Comparison of ENCODE assay signal across 26 mouse cellular contexts in genomic region chr13:34057252-34057651, GRCm38 (mm10).
"Had no signal": no experiment of that assay in that cellular context is flagged by ENCODE, and none has a peak within 500 bp of the region (broad histone marks: within the 10 kb centered on the region; RNA-seq: fewer than 3 reads in every experiment).

No protein-coding gene starts in this region.

- DNase-seq: gastrocnemius, adult 2 months; gastrocnemius, postnatal 10 days; gastrocnemius, postnatal 25 days; heart, adult 2 months; heart, postnatal 4 days; kidney, adult 18-20 months; kidney, adult 8-10 months; kidney, postnatal 10 days; kidney, postnatal 4 days; liver; liver, embryonic 13.5 days had no signal

- H3K36me3 ChIP-seq: intestine, embryonic 15.5 days had no signal

- H3K4me3 ChIP-seq: gastrocnemius, adult 2 months; heart, adult 2 months; heart, embryonic 13.5 days; heart, embryonic 15.5 days; hindbrain, embryonic 10.5 days; hindbrain, embryonic 12.5 days; intestine, embryonic 15.5 days; layer of hippocampus, adult 2 months; left cerebral cortex, adult 2 months; limb, embryonic 13.5 days; liver, embryonic 13.5 days; liver, embryonic 15.5 days had no signal

- H3K9me3 ChIP-seq: heart, embryonic 13.5 days; heart, embryonic 15.5 days; hindbrain, embryonic 10.5 days; intestine, embryonic 15.5 days; limb, embryonic 13.5 days; liver, embryonic 13.5 days had no signal

- H3K4me1 ChIP-seq: heart, embryonic 15.5 days; hindbrain, embryonic 12.5 days; limb, embryonic 13.5 days had no signal

- H3K9ac ChIP-seq: heart, embryonic 13.5 days; heart, embryonic 15.5 days; hindbrain, embryonic 12.5 days; hindbrain, embryonic 14.5 days; intestine, embryonic 15.5 days; limb, embryonic 13.5 days; liver, embryonic 13.5 days; liver, embryonic 15.5 days had no signal

- H3K4me2 ChIP-seq: heart, embryonic 11.5 days; heart, embryonic 13.5 days; heart, embryonic 15.5 days; hindbrain, embryonic 12.5 days; hindbrain, embryonic 14.5 days; intestine, embryonic 15.5 days; limb, embryonic 13.5 days; liver, embryonic 11.5 days; liver, embryonic 13.5 days; liver, embryonic 15.5 days had no signal

- ATAC-seq: hindbrain, embryonic 16.5 days; inflammation-experienced regulatory T-cells, adult 6 months; intestine, embryonic 15.5 days; intestine, postnatal 0 days had no signal

- H3K27ac ChIP-seq: gastrocnemius, adult 2 months; heart, adult 2 months; heart, embryonic 13.5 days; heart, embryonic 15.5 days; hindbrain, embryonic 10.5 days; hindbrain, embryonic 12.5 days; hindbrain, embryonic 14.5 days; intestine, embryonic 15.5 days; layer of hippocampus, adult 2 months; left cerebral cortex, adult 2 months; limb, embryonic 13.5 days; liver, embryonic 13.5 days; liver, embryonic 15.5 days had no signal

- H3K27me3 ChIP-seq: heart, embryonic 13.5 days; heart, embryonic 15.5 days; hindbrain, embryonic 12.5 days; intestine, embryonic 15.5 days; limb, embryonic 13.5 days; liver, embryonic 13.5 days; liver, embryonic 15.5 days had no signal
